Mouse (Mus musculus): Measurements from ENCODE around the gene Tnrc6b.

DNA sequence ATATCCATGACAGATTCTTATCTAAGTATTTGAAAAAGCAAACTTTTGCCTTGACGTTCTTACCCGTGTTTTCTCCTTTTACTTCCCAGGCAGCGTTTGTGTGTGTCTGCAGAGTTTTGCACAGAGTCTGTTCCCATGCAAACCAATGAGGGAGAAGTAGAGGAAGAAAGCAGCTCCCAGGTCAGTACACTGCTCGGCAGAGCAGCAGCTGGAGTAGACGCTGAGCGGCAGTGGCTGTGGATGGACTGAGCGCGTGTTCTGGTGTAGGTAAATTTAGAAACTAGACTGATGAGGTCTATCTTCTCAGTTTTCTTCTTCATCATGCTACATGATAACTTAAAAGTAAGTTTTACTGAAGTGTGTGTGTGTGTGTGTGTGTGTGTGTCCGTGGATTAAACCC, 48.3 kb downstream of the Tnrc6b start:
- TF ChIP-seq POLR2A (IDR thresholded peaks at IDR 0.05; ENCODE audit: low read depth, low read length) (no peak), CTCF (IDR thresholded peaks at IDR 0.05; ENCODE audit: extremely low read depth, insufficient read length, insufficient replicate concordance, low read depth, low read length) (no peak)
